Mouse (Mus musculus): ENCODE data around the gene Fam198a. TPM values are rescaled to one million over a fixed set of nuclear protein-coding genes. Genes with fewer than 3 reads are reported as not detected.

The Fam198a gene
- total and polyA plus RNA-seq, 2 experiments: 4.0 to 4.4 TPM

DNA sequence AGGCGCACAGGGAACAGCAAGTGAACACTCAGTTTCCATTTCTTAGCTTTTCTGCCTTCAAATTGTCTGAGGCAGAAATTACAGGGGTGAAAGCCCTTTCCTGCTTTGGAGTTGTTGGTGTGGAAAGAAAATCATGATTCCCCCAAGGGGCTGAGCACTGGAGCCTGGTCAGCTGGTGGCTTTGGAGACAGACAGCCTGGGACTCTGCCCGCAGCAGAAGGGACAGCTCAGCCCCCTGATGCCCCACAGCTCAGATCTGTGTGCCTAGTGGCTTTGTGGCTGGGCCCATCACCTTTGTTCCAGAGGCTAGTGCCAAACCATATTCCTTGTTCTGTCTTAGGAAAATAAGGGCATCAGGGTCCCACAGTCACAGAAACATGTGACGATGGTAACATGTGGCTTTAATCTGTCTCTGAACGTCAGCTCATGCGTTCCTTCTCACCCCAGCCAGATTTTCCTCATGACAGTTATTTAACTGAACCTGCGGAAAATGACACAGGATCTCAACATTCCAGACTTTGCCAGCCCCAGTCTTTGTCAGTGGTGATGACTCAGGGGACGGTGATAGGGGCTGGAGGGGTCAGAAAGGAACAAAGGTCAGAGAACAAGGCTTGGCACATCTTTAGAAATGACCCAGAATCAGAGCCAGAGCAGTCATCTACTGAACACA, 9.3 kb downstream of the Fam198a start:
- no peaks in the 10 kb centered on the region for H3K36me3 ChIP-seq (ENCODE audit: control insufficient read depth, insufficient read depth, low read length)
- DNase-seq (ENCODE audit: extremely low read depth, low read depth, low spot score): peak; percentile 79
- 55% methylated on average over 7 of the region's 7 CpGs for WGBS
- no peak overlapping the region for H3K4me3 ChIP-seq (ENCODE audit: insufficient read depth, low read depth, low read length)
- no peak for TF ChIP-seq POLR2A (IDR thresholded peaks at IDR 0.05; ENCODE audit: extremely low read depth, insufficient read depth, low read length)
- TF ChIP-seq CTCF (IDR thresholded peaks at IDR 0.05; ENCODE audit: low read depth, low read length): no peak
- H3K4me1 ChIP-seq (ENCODE audit: control insufficient read depth, insufficient read depth, low read length): peaks cover 13% of the 10 kb centered on the region
- H3K27ac ChIP-seq (replicated peaks; ENCODE audit: insufficient read depth, low read depth, low read length): peak overlapping the region; percentile 42
- no peaks in the 10 kb centered on the region for H3K27me3 ChIP-seq (ENCODE audit: control insufficient read depth, insufficient read depth, low read length)
- H3K9ac ChIP-seq (ENCODE audit: low read depth, low read length): peak overlapping the region; percentile 15; the same call in 1 of the 2 replicates
- peaks cover 4% of the 10 kb centered on the region; the same call in 1 of the 2 replicates for H3K79me2 ChIP-seq (ENCODE audit: control insufficient read depth, insufficient read depth, low read length)

- no peaks in the 10 kb centered on the region for H3K27me3 ChIP-seq (ENCODE audit: control insufficient read depth, insufficient read depth, low read length)
- peaks cover 8% of the 10 kb centered on the region; the same call in 1 of the 2 replicates for H3K4me1 ChIP-seq (ENCODE audit: control insufficient read depth, insufficient read depth, low read length)
- no peak overlapping the region for H3K9ac ChIP-seq (ENCODE audit: low read depth, low read length)
- 95% methylated on average over 7 of the region's 7 CpGs for WGBS
- no peak overlapping the region for H3K27ac ChIP-seq (replicated peaks; ENCODE audit: insufficient read depth, low read depth, low read length)
- H3K4me3 ChIP-seq (ENCODE audit: insufficient read depth, low read depth, low read length): no peak overlapping the region
- no peaks in the 10 kb centered on the region for H3K36me3 ChIP-seq (ENCODE audit: control insufficient read depth, insufficient read depth, low read length)
- TF ChIP-seq CTCF (IDR thresholded peaks at IDR 0.05; ENCODE audit: low read depth, low read length): no peak
- TF ChIP-seq POLR2A (IDR thresholded peaks at IDR 0.05; ENCODE audit: extremely low read depth, insufficient read depth, low read length): no peak
- DNase-seq (ENCODE audit: extremely low read depth, low read depth, low spot score): no peak
- H3K79me2 ChIP-seq (ENCODE audit: control insufficient read depth, insufficient read depth, low read length): no peaks in the 10 kb centered on the region
Observed at GRCm38 (mm10) chr9:121964941-121965340, 14.2 kb downstream of the Fam198a start.

DNA sequence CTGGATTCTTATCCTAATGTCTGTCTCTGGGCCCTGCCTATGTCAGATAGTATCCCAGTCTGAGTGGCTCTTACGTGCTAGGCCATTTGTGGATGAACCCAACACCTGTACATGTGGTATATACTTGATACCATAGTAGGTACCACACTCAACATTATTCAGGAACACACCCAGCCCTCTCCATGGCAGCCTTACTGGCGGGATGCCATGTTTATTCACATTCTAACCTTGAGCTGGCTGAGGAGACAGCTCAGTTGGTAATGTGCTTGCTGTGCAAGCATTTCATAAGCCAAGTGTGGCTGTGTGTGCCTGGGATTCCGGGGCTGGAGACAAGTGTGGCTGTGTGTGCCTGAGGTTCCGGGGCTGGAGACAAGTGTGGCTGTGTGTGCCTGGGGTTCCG, 17.5 kb downstream of the Fam198a start:
- peak; percentile 44 for DNase-seq (ENCODE audit: extremely low read depth, low read depth, low spot score)
- no peak overlapping the region for H3K4me3 ChIP-seq (ENCODE audit: insufficient read depth, low read depth, low read length)
- H3K79me2 ChIP-seq (ENCODE audit: control insufficient read depth, insufficient read depth, low read length): no peaks in the 10 kb centered on the region
- no peak overlapping the region for H3K9ac ChIP-seq (ENCODE audit: low read depth, low read length)
- no peak overlapping the region for H3K27ac ChIP-seq (replicated peaks; ENCODE audit: insufficient read depth, low read depth, low read length)
- 59% methylated on average over 5 of the region's 5 CpGs for WGBS
- no peaks in the 10 kb centered on the region for H3K27me3 ChIP-seq (ENCODE audit: control insufficient read depth, insufficient read depth, low read length)
- H3K36me3 ChIP-seq (ENCODE audit: control insufficient read depth, insufficient read depth, low read length): no peaks in the 10 kb centered on the region
- TF ChIP-seq CTCF (IDR thresholded peaks at IDR 0.05; ENCODE audit: low read depth, low read length) (no peak), POLR2A (IDR thresholded peaks at IDR 0.05; ENCODE audit: extremely low read depth, insufficient read depth, low read length) (no peak)
- no peaks in the 10 kb centered on the region for H3K4me1 ChIP-seq (ENCODE audit: control insufficient read depth, insufficient read depth, low read length)

DNA sequence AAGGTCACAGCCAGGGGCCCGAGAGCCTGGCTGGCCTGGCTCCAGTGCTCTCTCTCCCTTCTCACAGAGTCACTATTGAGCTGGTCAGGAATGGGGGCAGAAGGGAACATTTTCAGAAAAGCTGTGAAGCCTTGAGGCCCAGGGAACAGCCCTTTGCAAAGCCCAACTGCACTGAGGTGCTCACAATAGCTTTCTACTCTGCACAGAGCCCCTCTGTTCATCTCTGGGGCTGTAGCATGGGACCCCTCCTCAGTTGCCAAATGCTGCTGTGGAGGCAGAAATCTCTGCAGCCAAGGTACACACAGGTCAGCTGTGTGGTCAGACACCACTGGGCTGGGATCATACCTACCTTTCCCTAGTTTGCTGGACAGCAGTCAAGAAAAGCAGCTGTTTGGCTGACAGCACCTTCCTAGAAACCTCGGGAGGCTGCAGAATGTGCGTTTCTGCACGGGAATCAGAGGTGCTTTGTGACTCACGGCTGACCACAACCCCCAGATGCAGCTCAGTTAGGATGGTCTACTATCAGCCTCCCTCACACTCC, 19.1 kb downstream of the Fam198a start:
- peak; percentile 53 for DNase-seq (ENCODE audit: extremely low read depth, low read depth, low spot score)
- H3K27ac ChIP-seq (replicated peaks; ENCODE audit: insufficient read depth, low read depth, low read length): no peak overlapping the region
- 26% methylated on average over 5 of the region's 5 CpGs for WGBS
- no peaks in the 10 kb centered on the region for H3K27me3 ChIP-seq (ENCODE audit: control insufficient read depth, insufficient read depth, low read length)
- H3K9ac ChIP-seq (ENCODE audit: low read depth, low read length): no peak overlapping the region
- H3K4me1 ChIP-seq (ENCODE audit: control insufficient read depth, insufficient read depth, low read length): no peaks in the 10 kb centered on the region
- H3K79me2 ChIP-seq (ENCODE audit: control insufficient read depth, insufficient read depth, low read length): no peaks in the 10 kb centered on the region
- no peak overlapping the region for H3K4me3 ChIP-seq (ENCODE audit: insufficient read depth, low read depth, low read length)
- TF ChIP-seq CTCF (IDR thresholded peaks at IDR 0.05; ENCODE audit: low read depth, low read length) (no peak), POLR2A (IDR thresholded peaks at IDR 0.05; ENCODE audit: extremely low read depth, insufficient read depth, low read length) (no peak)
- no peaks in the 10 kb centered on the region for H3K36me3 ChIP-seq (ENCODE audit: control insufficient read depth, insufficient read depth, low read length)

DNA sequence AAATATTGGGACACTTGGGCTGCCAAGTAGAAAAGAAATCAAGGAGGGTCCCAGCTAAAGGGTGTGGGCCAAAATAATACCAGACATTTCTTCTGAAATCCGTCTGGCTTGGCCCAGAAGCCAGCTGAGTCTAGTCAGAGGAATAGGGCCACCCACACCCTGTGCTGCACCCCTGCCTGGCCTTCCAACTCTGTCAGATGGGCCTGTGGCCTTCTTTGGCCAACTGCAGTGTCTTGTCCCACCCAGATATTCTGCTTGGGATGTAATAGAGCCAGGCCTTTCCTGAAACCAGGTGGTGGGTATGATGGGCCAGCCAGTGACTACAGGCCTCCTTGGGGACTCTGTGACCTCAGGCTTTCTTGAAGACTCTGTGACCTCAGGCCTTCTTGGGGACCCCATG, 22.4 kb downstream of the Fam198a start:
- H3K9ac ChIP-seq (ENCODE audit: low read depth, low read length): no peak overlapping the region
- 92% methylated on average over 1 of the region's 1 CpGs for WGBS
- TF ChIP-seq CTCF (IDR thresholded peaks at IDR 0.05; ENCODE audit: low read depth, low read length) (no peak), POLR2A (IDR thresholded peaks at IDR 0.05; ENCODE audit: extremely low read depth, insufficient read depth, low read length) (no peak)
- no peak overlapping the region for H3K27ac ChIP-seq (replicated peaks; ENCODE audit: insufficient read depth, low read depth, low read length)
- no peaks in the 10 kb centered on the region for H3K36me3 ChIP-seq (ENCODE audit: control insufficient read depth, insufficient read depth, low read length)
- no peak overlapping the region for H3K4me3 ChIP-seq (ENCODE audit: insufficient read depth, low read depth, low read length)
- H3K27me3 ChIP-seq (ENCODE audit: control insufficient read depth, insufficient read depth, low read length): no peaks in the 10 kb centered on the region
- no peaks in the 10 kb centered on the region for H3K4me1 ChIP-seq (ENCODE audit: control insufficient read depth, insufficient read depth, low read length)
- no peak for DNase-seq (ENCODE audit: extremely low read depth, low read depth, low spot score)
- H3K79me2 ChIP-seq (ENCODE audit: control insufficient read depth, insufficient read depth, low read length): no peaks in the 10 kb centered on the region

Measured in liver, adult 2 months (tissue).